In genomic region chr12:58652701-58653100, GRCm38 (mm10) we compare ENCODE assay signal across 12 mouse cellular contexts.
"Had no signal": no experiment of that assay in that cellular context is flagged by ENCODE, and none has a peak within 500 bp of the region (broad histone marks: within the 10 kb centered on the region; RNA-seq: fewer than 3 reads in every experiment).

No protein-coding gene starts in this region.

- H3K36me3 ChIP-seq: limb, embryonic 15.5 days; liver, embryonic 12.5 days; neural tube, embryonic 15.5 days had no signal

- H3K4me3 ChIP-seq: limb, embryonic 15.5 days; liver, embryonic 12.5 days; myocyte; neural tube, embryonic 15.5 days had no signal

- H3K4me1 ChIP-seq: limb, embryonic 15.5 days; liver, embryonic 12.5 days had no signal

- H3K27ac ChIP-seq: kidney, postnatal 0 days; limb, embryonic 15.5 days; liver, embryonic 12.5 days; neural tube, embryonic 15.5 days had no signal

- H3K9me3 ChIP-seq: limb, embryonic 15.5 days; liver, embryonic 12.5 days; neural tube, embryonic 15.5 days had no signal

- DNase-seq: kidney, adult 9 months; kidney, postnatal 36 days; lung, embryonic 14.5 days; lung, postnatal 10 days; lung, postnatal 4 days; right cerebral cortex, adult 18-20 months; thymus, postnatal 4 days had no signal

- H3K4me2 ChIP-seq: limb, embryonic 15.5 days; liver, embryonic 12.5 days; lung, embryonic 14.5 days; neural tube, embryonic 15.5 days had no signal

- ATAC-seq: liver, embryonic 12.5 days had no signal

- H3K27me3 ChIP-seq: limb, embryonic 15.5 days; liver, embryonic 12.5 days; neural tube, embryonic 15.5 days had no signal

- H3K9ac ChIP-seq: limb, embryonic 15.5 days; liver, embryonic 12.5 days; lung, embryonic 14.5 days; neural tube, embryonic 15.5 days had no signal
